Mouse (Mus musculus) heart, adult 2 months (tissue): ENCODE measurements around the gene Angptl4. TPM values are rescaled to one million over a fixed set of nuclear protein-coding genes. Genes with fewer than 3 reads are reported as not detected.
A peak's percentile ranks its signal among the peaks of the same experiment; 100 is the strongest.
"Not testable (repeated sequence)": the region's sequence is repeated elsewhere in the genome, so short reads cannot be mapped to it uniquely, and the experiment has no call there.

Source experiments
- DNase-seq, 2 experiments: peaks; one replicate each; pipeline ENCODE4 v3.0.0; 2021
- H3K27ac ChIP-seq: fragments of 200-600 bp; 2 replicates; pipeline ENCODE4 v1.8.1; 2022
- H3K27me3 ChIP-seq: fragments of 200-500 bp; 2 replicates; pipeline ENCODE4 v1.6.1; 2012; ENCODE audit warnings: mild to moderate bottlenecking, low read length, inconsistent platforms, mixed read lengths; ENCODE audit not compliant: control insufficient read depth, insufficient read depth
- H3K36me3 ChIP-seq: fragments of 200-500 bp; 2 replicates; pipeline ENCODE4 v1.6.1; 2012; ENCODE audit warnings: low read length, inconsistent platforms; ENCODE audit not compliant: control insufficient read depth, insufficient read depth
- H3K4me1 ChIP-seq: fragments of 200-500 bp; 2 replicates; pipeline ENCODE4 v1.6.1; 2011; ENCODE audit warnings: low read length; ENCODE audit not compliant: control insufficient read depth, insufficient read depth
- H3K4me3 ChIP-seq: fragments of 200-600 bp; 2 replicates; pipeline ENCODE4 v1.8.1; 2022
- H3K79me2 ChIP-seq: fragments of 200-500 bp; replicated peaks from 2 replicates; pipeline ENCODE4 v1.6.1; 2012; ENCODE audit warnings: mild to moderate bottlenecking, inconsistent platforms, low read length, moderate library complexity, mixed read lengths; ENCODE audit not compliant: control insufficient read depth, insufficient read depth
- H3K9ac ChIP-seq: fragments of 200-500 bp; 2 replicates; pipeline ENCODE4 v1.6.1; 2012; ENCODE audit warnings: low read depth, mild to moderate bottlenecking, control low read depth, inconsistent platforms, low read length, mixed read lengths
- CTCF ChIP-seq: fragments of 200-600 bp; IDR thresholded peaks from 2 replicates; pipeline ENCODE4 v1.8.1; 2022; ENCODE audit warnings: antibody characterized with exemption, mild to moderate bottlenecking, moderate library complexity
- EP300 ChIP-seq: fragments of 200-500 bp; IDR thresholded peaks from 2 replicates; pipeline ENCODE4 v1.6.1; 2011; ENCODE audit warnings: low read depth, low read length, control low read depth; ENCODE audit not compliant: insufficient read depth
- POLR2A ChIP-seq: fragments of 200-500 bp; IDR thresholded peaks from 2 replicates; pipeline ENCODE4 v1.6.1; 2011; ENCODE audit warnings: mild to moderate bottlenecking, low read depth, low read length, control low read depth; ENCODE audit not compliant: insufficient read depth
- WGBS: fragments of 180-500 bp; shearing (Covaris S2); methylation state at CpG from one replicate; pipeline ENCODE4 v1.1.7; 2018; 5-methylcytosine and 5-hydroxymethylcytosine counted together
- intact Hi-C: fragments of 180-260 bp; cut with DNase I; formaldehyde crosslinking; loops from one replicate; pipeline ENCODE4 v1.15.1; 2025
- long read RNA-seq: library from polyadenylated mRNA; stranded (forward); transcript quantifications from one replicate; pipeline ENCODE4 v2.0.0, GENCODE M21; 2021
- polyA plus RNA-seq: library from polyadenylated mRNA; depleted of rRNA; stranded (reverse); fragments of >200 nt; gene quantifications from 2 replicates; pipeline ENCODE4 v1.2.3, GENCODE M21; 2012; rRNA removed
- total RNA-seq, 2 experiments: library from RNA; stranded (reverse); gene quantifications; 2 replicates each; pipeline ENCODE4 v1.2.3; 2021

Gene Angptl4
- total RNA-seq, result 1 to 10 TPM; 4.7 to 7.2 TPM
- polyA plus RNA-seq, result 13.2 and 18.9 TPM in 2 replicates
- long read RNA-seq, transcript Angptl4-201 (7 exons, 3,308 nt), result major isoform, 6 of 6 reads
- long read RNA-seq, partial matches to known transcripts, result 0 of 6 reads
- long read RNA-seq, other reads (novel, unspliced or antisense), result 0 of 6 reads

- TF ChIP-seq CTCF (peak; percentile 34), EP300 (0 out of 2 replicates have a peak, but pooled peaks have one; percentile 56), POLR2A (peak; percentile 63; the same call in 1 of the 2 replicates)
- peak within 1 kb of the TSS; percentile 49 for H3K9ac ChIP-seq
- intact Hi-C loops, result no loop called here
Measured at GRCm38 (mm10) chr17:33781124-33781977, at the start of gene Angptl4. Angptl4 (minus strand) TSS chr17:33781830.

GRCm38 (mm10) chr17:33829561-33829960, 47.9 kb upstream of the Angptl4 start:
- H3K4me3 ChIP-seq, result no peak overlapping the region
- H3K27me3 ChIP-seq, result no peaks in the 10 kb centered on the region
- intact Hi-C loops, result loop anchor here (2.0 kb wide), 1 partner anchor 19 kb away; the partner anchor contains the start of gene Kank3
- no peak for TF ChIP-seq EP300
- no peak for TF ChIP-seq POLR2A
- TF ChIP-seq CTCF, result no peak
- 0 out of 2 replicates have a peak, but pooled peaks cover 1% of the 10 kb centered on the region for H3K79me2 ChIP-seq
- H3K27ac ChIP-seq, result peak overlapping the region; percentile 77
- 56% methylated on average over 10 of the region's 10 CpGs for WGBS
- peaks cover 18% of the 10 kb centered on the region for H3K4me1 ChIP-seq
- peak overlapping the region; percentile 40; the same call in 1 of the 2 replicates for H3K9ac ChIP-seq
- DNase-seq, result no peak
- H3K36me3 ChIP-seq, result peaks cover 40% of the 10 kb centered on the region

More at GRCm38 (mm10) chr17:33781124-33781977, at the start of gene Angptl4:
- no peaks in the 10 kb centered on the region for H3K27me3 ChIP-seq
- DNase-seq, result peak; percentile 83 to 88
- H3K27ac ChIP-seq, result peak within 1 kb of the TSS; percentile 88
- H3K79me2 ChIP-seq, result no peaks in the 10 kb centered on the region
- H3K36me3 ChIP-seq, result peaks cover 8% of the 10 kb centered on the region
- peaks cover 27% of the 10 kb centered on the region for H3K4me1 ChIP-seq
- peak within 1 kb of the TSS; percentile 56 for H3K4me3 ChIP-seq
- WGBS, result 1% methylated on average over 50 of the region's 50 CpGs

DNA sequence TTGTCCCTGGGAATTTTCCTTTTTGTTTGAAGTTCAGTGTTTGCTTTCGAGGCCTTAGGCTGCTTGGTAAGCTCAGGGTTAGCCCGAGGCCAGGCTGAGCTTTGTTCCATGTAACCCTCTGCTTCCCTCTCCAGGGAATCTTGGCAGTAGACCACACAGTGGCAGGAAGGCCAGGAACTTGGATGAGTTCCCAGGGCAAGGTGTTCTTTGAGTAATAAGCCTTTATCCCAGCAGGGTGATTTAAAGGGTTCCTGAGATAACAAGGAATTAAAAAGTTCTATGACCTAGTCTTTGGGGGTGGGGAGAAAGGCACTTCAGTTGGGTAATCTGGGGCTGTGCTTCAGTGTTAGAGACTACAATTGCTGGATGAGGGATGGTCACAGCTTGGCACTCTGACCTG, 47.3 kb upstream of the Angptl4 start:
- peaks cover 36% of the 10 kb centered on the region for H3K36me3 ChIP-seq
- peak overlapping the region; percentile 77 for H3K27ac ChIP-seq
- peaks cover 16% of the 10 kb centered on the region for H3K4me1 ChIP-seq
- H3K9ac ChIP-seq, result no peak overlapping the region
- H3K79me2 ChIP-seq, result 0 out of 2 replicates have a peak, but pooled peaks cover 1% of the 10 kb centered on the region
- intact Hi-C loops, result loop anchor here (2.0 kb wide), 1 partner anchor 18 kb away; the partner anchor contains the start of gene Kank3
- 9% methylated on average over 2 of the region's 2 CpGs for WGBS
- TF ChIP-seq EP300 (peak; percentile 96), CTCF (no peak), POLR2A (0 out of 2 replicates have a peak, but pooled peaks have one; percentile 41)
- H3K27me3 ChIP-seq, result no peaks in the 10 kb centered on the region
- no peak overlapping the region for H3K4me3 ChIP-seq
- DNase-seq, result peak; percentile 67 to 85

DNA sequence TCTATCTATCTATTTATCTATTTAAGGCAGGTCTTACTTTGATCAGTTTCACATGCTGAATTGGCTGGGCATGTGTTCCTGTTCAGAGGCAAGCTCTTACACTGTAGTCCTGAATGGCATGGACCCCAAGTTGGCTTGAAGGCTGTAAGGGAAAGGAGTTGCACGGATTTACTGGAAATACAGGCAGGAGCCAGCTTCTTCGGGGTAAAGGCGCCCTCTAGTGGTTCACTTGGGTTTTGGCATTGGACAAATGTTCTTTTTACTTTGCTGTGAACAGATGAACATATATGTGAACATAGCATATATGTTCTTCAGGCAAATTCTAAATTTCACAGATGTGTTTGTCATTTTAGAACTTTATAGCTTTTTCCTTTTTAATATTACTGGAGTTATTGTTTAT, 45.2 kb upstream of the Angptl4 start:
- H3K36me3 ChIP-seq, result peaks cover 42% of the 10 kb centered on the region
- intact Hi-C loops, result no loop called here
- no peaks in the 10 kb centered on the region for H3K27me3 ChIP-seq
- H3K79me2 ChIP-seq, result 0 out of 2 replicates have a peak, but pooled peaks cover 1% of the 10 kb centered on the region
- H3K27ac ChIP-seq, result no peak overlapping the region
- H3K4me3 ChIP-seq, result no peak overlapping the region
- WGBS, result 0% methylated on average over 3 of the region's 3 CpGs
- DNase-seq, result peak; percentile 66 to 69
- no peak overlapping the region for H3K9ac ChIP-seq
- TF ChIP-seq POLR2A (0 out of 2 replicates have a peak, but pooled peaks have one; percentile 24), EP300 (peak; percentile 80; the same call in 1 of the 2 replicates), CTCF (peak; percentile 94)
- peaks cover 19% of the 10 kb centered on the region for H3K4me1 ChIP-seq

- WGBS, result 76% methylated on average over 8 of the region's 8 CpGs
- no peaks in the 10 kb centered on the region for H3K27me3 ChIP-seq
- intact Hi-C loops, result no loop called here
- H3K27ac ChIP-seq, result no peak overlapping the region; the same call in 1 of the 2 replicates
- TF ChIP-seq CTCF (no peak), POLR2A (no peak), EP300 (no peak)
- 0 out of 2 replicates have a peak, but pooled peaks cover 1% of the 10 kb centered on the region for H3K79me2 ChIP-seq
- peaks cover 42% of the 10 kb centered on the region for H3K36me3 ChIP-seq
- DNase-seq, result no peak
- H3K4me1 ChIP-seq, result peaks cover 19% of the 10 kb centered on the region
- H3K4me3 ChIP-seq, result peak overlapping the region; percentile 95; the same call in 1 of the 2 replicates
- H3K9ac ChIP-seq, result no peak overlapping the region
Measured at GRCm38 (mm10) chr17:33825462-33825861, 43.8 kb upstream of the Angptl4 start.

GRCm38 (mm10) chr17:33824997-33825330, 43.3 kb upstream of the Angptl4 start:
- Histone ChIP-seq H3K27ac (peak overlapping the region; percentile 95), H3K4me1 (peaks cover 20% of the 10 kb centered on the region), H3K9ac (peak overlapping the region; percentile 78; the same call in 1 of the 2 replicates), H3K4me3 (peak overlapping the region; percentile 95), H3K36me3 (peaks cover 40% of the 10 kb centered on the region)
- 3% methylated on average over 6 of the region's 6 CpGs for WGBS
- H3K27me3 ChIP-seq, DNase-seq, H3K79me2 ChIP-seq, intact Hi-C loops: not testable (repeated sequence)
